Mouse (Mus musculus) kidney, adult 8-10 months (tissue): ENCODE data around the gene Hmces.
"Not testable (repeated sequence)": the region's sequence is repeated elsewhere in the genome, so short reads cannot be mapped to it uniquely, and the experiment has no call there.

Experiments used
- DNase-seq, 2 experiments: peaks; one replicate each; pipeline ENCODE4 v3.0.0; 2022

Hmces gene

GRCm38 (mm10) chr6:87915939-87916338 is 2.2 kb downstream of the Hmces start:
- no peak for DNase-seq

GRCm38 (mm10) chr6:87921201-87921600 is 7.5 kb downstream of the Hmces start:
- DNase-seq = no peak

- no peak for DNase-seq
These were observed 9.9 kb downstream of the Hmces start for GRCm38 (mm10) chr6:87923624-87924023.

GRCm38 (mm10) chr6:87935037-87935436 is 21.3 kb downstream of the Hmces start:
- DNase-seq = no peak

GRCm38 (mm10) chr6:87937178-87937788 is 23.5 kb downstream of the Hmces start:
- DNase-seq = peak in 1 of 2 experiments; percentile 34

- no peak for DNase-seq
These were observed 25.2 kb downstream of the Hmces start for GRCm38 (mm10) chr6:87938941-87939340.

- DNase-seq = no peak
These were observed 28.4 kb downstream of the Hmces start for GRCm38 (mm10) chr6:87942179-87942578.

GRCm38 (mm10) chr6:87962457-87962856 is 48.7 kb downstream of the Hmces start:
- not testable (repeated sequence) for DNase-seq

GRCm38 (mm10) chr6:87970041-87970440 is 56.3 kb downstream of the Hmces start:
- no peak for DNase-seq

GRCm38 (mm10) chr6:87979728-87980127 is 66.0 kb downstream of the Hmces start:
- no peak for DNase-seq

GRCm38 (mm10) chr6:87980374-87981029 is 66.8 kb downstream of the Hmces start:
- DNase-seq = no peak

- DNase-seq = no peak
These were observed 67.3 kb downstream of the Hmces start for GRCm38 (mm10) chr6:87981030-87981485.

GRCm38 (mm10) chr6:87981547-87982256 is 68.0 kb downstream of the Hmces start, which contains the start of gene H1fx:
H1fx (minus strand) TSS chr6:87981637.
- no peak for DNase-seq

GRCm38 (mm10) chr6:87982506-87982905 is 68.8 kb downstream of the Hmces start:
- no peak for DNase-seq
